Mouse (Mus musculus) liver, postnatal 0 days (tissue): ENCODE data around the gene Gpha2. TPM values are rescaled to one million over a fixed set of nuclear protein-coding genes. Genes with fewer than 3 reads are reported as not detected.

Source experiments
- ATAC-seq: fragments of 200-750 bp; cut with Nextera tagmentation; 2 replicates; pipeline ENCODE4 v1.8.0; 2017; ENCODE audit warnings: mild to moderate bottlenecking, moderate library complexity
- DNase-seq: peaks from one replicate; pipeline ENCODE4 v3.0.0-alpha.2; 2016
- H3K27ac ChIP-seq: fragments of 300-500 bp; sonication (generic); 2 replicates; pipeline ENCODE4 v1.5.1; 2014; ENCODE audit warnings: antibody characterized with exemption, moderate library complexity, mild to moderate bottlenecking, low read depth
- H3K27me3 ChIP-seq: fragments of 300-500 bp; sonication (generic); 2 replicates; pipeline ENCODE4 v1.6.1; 2014; ENCODE audit warnings: low read length, control low read depth, mixed read lengths; ENCODE audit not compliant: insufficient read depth
- H3K36me3 ChIP-seq: fragments of 300-500 bp; sonication (generic); replicated peaks from 2 replicates; pipeline ENCODE4 v1.6.1; 2014; ENCODE audit warnings: mild to moderate bottlenecking, control low read depth, low read length, moderate library complexity, mixed read lengths; ENCODE audit not compliant: insufficient read depth
- H3K4me1 ChIP-seq: fragments of 300-500 bp; sonication (generic); 2 replicates; pipeline ENCODE4 v1.6.1; 2014; ENCODE audit warnings: antibody characterized with exemption, mild to moderate bottlenecking, control low read depth; ENCODE audit not compliant: insufficient read depth
- H3K4me2 ChIP-seq: fragments of 300-500 bp; sonication (generic); 2 replicates; pipeline ENCODE4 v1.6.1; 2014; ENCODE audit warnings: low read depth, mild to moderate bottlenecking, low read length, moderate library complexity, mixed read lengths
- H3K4me3 ChIP-seq: fragments of 300-500 bp; sonication (generic); 2 replicates; pipeline ENCODE4 v1.5.1; 2014; ENCODE audit warnings: low read depth, low read length
- H3K9ac ChIP-seq: fragments of 300-500 bp; sonication (generic); replicated peaks from 2 replicates; pipeline ENCODE4 v1.6.1; 2014; ENCODE audit warnings: mild to moderate bottlenecking, moderate library complexity
- H3K9me3 ChIP-seq: fragments of 300-500 bp; sonication (generic); 2 replicates; pipeline ENCODE4 v1.6.1; 2016; ENCODE audit warnings: mild to moderate bottlenecking, control low read depth, low read length, mixed read lengths
- CTCF ChIP-seq: sonication (generic); IDR thresholded peaks from 2 replicates; pipeline ENCODE4 v1.5.1; 2016; ENCODE audit warnings: antibody characterized with exemption, low read depth
- EP300 ChIP-seq: IDR thresholded peaks from 2 replicates; pipeline ENCODE4 v1.6.1; 2016; ENCODE audit warnings: antibody characterized with exemption, low read depth, mild to moderate bottlenecking
- WGBS: fragments of 180-500 bp; shearing (Covaris S2); extraction: QIAGEN DNeasy Blood & Tissue Kit; methylation state at CpG from one replicate; pipeline ENCODE4 v1.1.7; 2014; ENCODE audit not compliant: insufficient replicate concordance; 5-methylcytosine and 5-hydroxymethylcytosine counted together
- polyA plus RNA-seq: library from polyadenylated mRNA; unstranded; fragments of >200 nt; fragmentation: Nextera tagmentation; extraction: Ambion mirVana; gene quantifications from 2 replicates; pipeline ENCODE4 v1.2.1, GENCODE M21; 2015

Gpha2 gene
- polyA plus RNA-seq, 1 experiment from 2014 or later, result not detected

GRCm38 (mm10) chr19:6262839-6263433, 36.8 kb downstream of the Gpha2 start:
- ATAC-seq, result peak; percentile 85
- Histone ChIP-seq H3K27ac (peak overlapping the region; percentile 83), H3K9ac (peak overlapping the region; percentile 71), H3K36me3 (peaks cover 35% of the 10 kb centered on the region), H3K4me1 (peaks cover 18% of the 10 kb centered on the region), H3K4me3 (peak overlapping the region; percentile 53), H3K9me3 (no peaks in the 10 kb centered on the region), H3K4me2 (peak overlapping the region; percentile 69), H3K27me3 (no peaks in the 10 kb centered on the region)
- TF ChIP-seq CTCF (no peak), EP300 (no peak)
- peak; percentile 78 for DNase-seq
- 57% methylated on average over 8 of the region's 8 CpGs for WGBS

- TF ChIP-seq EP300 (no peak), CTCF (no peak)
- DNase-seq (no peak), ATAC-seq (no peak)
- Histone ChIP-seq H3K4me1 (peaks cover 24% of the 10 kb centered on the region), H3K27me3 (no peaks in the 10 kb centered on the region), H3K4me2 (peak overlapping the region; percentile 69), H3K36me3 (peaks cover 23% of the 10 kb centered on the region), H3K9me3 (no peaks in the 10 kb centered on the region), H3K27ac (peak overlapping the region; percentile 83), H3K9ac (peak overlapping the region; percentile 71), H3K4me3 (peak overlapping the region; percentile 53)
- WGBS, result 41% methylated on average over 9 of the region's 9 CpGs
These were observed 38.0 kb downstream of the Gpha2 start for GRCm38 (mm10) chr19:6264200-6264599.

GRCm38 (mm10) chr19:6264945-6265344, 38.8 kb downstream of the Gpha2 start:
- Histone ChIP-seq H3K27me3 (no peaks in the 10 kb centered on the region), H3K4me1 (peaks cover 26% of the 10 kb centered on the region), H3K4me3 (peak overlapping the region; percentile 53; the same call in 1 of the 2 replicates), H3K9ac (peak overlapping the region; percentile 71; the same call in 1 of the 2 replicates), H3K4me2 (peak overlapping the region; percentile 69), H3K27ac (peak overlapping the region; percentile 39; the same call in 1 of the 2 replicates), H3K9me3 (no peaks in the 10 kb centered on the region), H3K36me3 (peaks cover 21% of the 10 kb centered on the region)
- no peak for TF ChIP-seq EP300
- TF ChIP-seq CTCF, result no peak
- DNase-seq, result no peak
- 72% methylated on average over 8 of the region's 8 CpGs for WGBS
- no peak for ATAC-seq

GRCm38 (mm10) chr19:6265727-6266182, 39.6 kb downstream of the Gpha2 start:
- WGBS, result 67% methylated on average over 6 of the region's 6 CpGs
- Histone ChIP-seq H3K9ac (no peak overlapping the region), H3K27ac (peak overlapping the region; percentile 55; the same call in 1 of the 2 replicates), H3K36me3 (peaks cover 13% of the 10 kb centered on the region), H3K4me2 (peak overlapping the region; percentile 69; the same call in 1 of the 2 replicates), H3K27me3 (no peaks in the 10 kb centered on the region), H3K4me1 (peaks cover 34% of the 10 kb centered on the region), H3K9me3 (no peaks in the 10 kb centered on the region), H3K4me3 (no peak overlapping the region)
- TF ChIP-seq CTCF (peak; percentile 36), EP300 (no peak)
- DNase-seq, result no peak
- ATAC-seq, result no peak

GRCm38 (mm10) chr19:6267306-6268169, 41.4 kb downstream of the Gpha2 start:
- ATAC-seq (no peak), DNase-seq (no peak)
- H3K9ac ChIP-seq, result 0 out of 2 replicates have a peak overlapping the region, but pooled peaks have one; percentile 22

GRCm38 (mm10) chr19:6268170-6268528, 42.0 kb downstream of the Gpha2 start:
- no peak overlapping the region for H3K4me3 ChIP-seq
- H3K4me2 ChIP-seq, result 0 out of 2 replicates have a peak overlapping the region, but pooled peaks have one; percentile 11
- no peaks in the 10 kb centered on the region for H3K36me3 ChIP-seq
- H3K9ac ChIP-seq, result no peak overlapping the region
- H3K27me3 ChIP-seq, result no peaks in the 10 kb centered on the region
- ATAC-seq (peak; percentile 47), DNase-seq (peak; percentile 90)
- H3K4me1 ChIP-seq, result peaks cover 44% of the 10 kb centered on the region
- 0 out of 2 replicates have a peak, but pooled peaks have one; percentile 1 for TF ChIP-seq EP300
- peak; percentile 96 for TF ChIP-seq CTCF
- H3K27ac ChIP-seq, result peak overlapping the region; percentile 82
- 17% methylated on average over 8 of the region's 8 CpGs for WGBS
- no peaks in the 10 kb centered on the region for H3K9me3 ChIP-seq

More at GRCm38 (mm10) chr19:6267306-6268169, 41.4 kb downstream of the Gpha2 start:
- Histone ChIP-seq H3K4me2 (0 out of 2 replicates have a peak overlapping the region, but pooled peaks have one; percentile 11), H3K4me3 (no peak overlapping the region), H3K27ac (peak overlapping the region; percentile 82), H3K36me3 (no peaks in the 10 kb centered on the region; the same call in 1 of the 2 replicates), H3K27me3 (no peaks in the 10 kb centered on the region), H3K9me3 (no peaks in the 10 kb centered on the region), H3K4me1 (peaks cover 47% of the 10 kb centered on the region)
- WGBS, result 50% methylated on average over 11 of the region's 11 CpGs
- TF ChIP-seq CTCF (no peak), EP300 (no peak)
